Mouse (Mus musculus) embryonic facial prominence, embryonic 13.5 days (tissue): ENCODE results near the gene Eif3a. TPM values are rescaled to one million over a fixed set of nuclear protein-coding genes. Genes with fewer than 3 reads are reported as not detected.

Source experiments
- ATAC-seq: fragments of 200-750 bp; cut with Nextera tagmentation; 2 replicates; pipeline ENCODE4 v1.8.0; 2017; ENCODE audit warnings: low read depth; ENCODE audit not compliant: insufficient number of reproducible peaks, insufficient read depth, low FRiP score, low TSS enrichment
- H3K27ac ChIP-seq: fragments of 300-500 bp; sonication (generic); 2 replicates; pipeline ENCODE4 v1.5.1; 2015; ENCODE audit warnings: moderate library complexity, mild to moderate bottlenecking, inconsistent platforms
- H3K27me3 ChIP-seq: fragments of 300-500 bp; sonication (generic); 2 replicates; pipeline ENCODE4 v1.6.1; 2015; ENCODE audit warnings: mild to moderate bottlenecking, inconsistent platforms
- H3K36me3 ChIP-seq: fragments of 300-500 bp; sonication (generic); 2 replicates; pipeline ENCODE4 v1.6.1; 2015; ENCODE audit warnings: mild to moderate bottlenecking, inconsistent platforms
- H3K4me1 ChIP-seq: fragments of 300-500 bp; sonication (generic); 2 replicates; pipeline ENCODE4 v1.6.1; 2015; ENCODE audit warnings: inconsistent platforms
- H3K4me2 ChIP-seq: fragments of 300-500 bp; sonication (generic); 2 replicates; pipeline ENCODE4 v1.6.1; 2015; ENCODE audit warnings: moderate library complexity, mild to moderate bottlenecking, inconsistent platforms
- H3K4me3 ChIP-seq: fragments of 300-500 bp; sonication (generic); 2 replicates; pipeline ENCODE4 v1.5.1; 2015; ENCODE audit warnings: mild to moderate bottlenecking, inconsistent platforms
- H3K9ac ChIP-seq: fragments of 300-500 bp; sonication (generic); 2 replicates; pipeline ENCODE4 v1.6.1; 2015; ENCODE audit warnings: mild to moderate bottlenecking, inconsistent platforms
- H3K9me3 ChIP-seq: fragments of 300-500 bp; sonication (generic); 2 replicates; pipeline ENCODE4 v1.6.1; 2016; ENCODE audit warnings: inconsistent platforms
- WGBS: fragments of 180-500 bp; shearing (Covaris S2); methylation state at CpG from one replicate; pipeline ENCODE4 v1.1.7; 2015; ENCODE audit warnings: mixed read lengths; 5-methylcytosine and 5-hydroxymethylcytosine counted together
- polyA plus RNA-seq: library from polyadenylated mRNA; unstranded; fragments of >200 nt; fragmentation: Nextera tagmentation; extraction: Ambion mirVana; gene quantifications from 2 replicates; pipeline ENCODE4 v1.2.1, GENCODE M21; 2015

The Eif3a gene
- 145 and 152 TPM in 2 replicates for polyA plus RNA-seq

GRCm38 (mm10) chr19:60790551-60791161 is at the start of gene Eif3a:
TSS of gene Eif3a (minus strand) at chr19:60790658.
- Histone ChIP-seq H3K9ac (peak within 1 kb of the TSS; percentile 100), H3K4me3 (peak within 1 kb of the TSS; percentile 100), H3K4me2 (peak within 1 kb of the TSS; percentile 58), H3K27ac (peak within 1 kb of the TSS; percentile 98), H3K4me1 (peaks cover 17% of the 10 kb centered on the region), H3K9me3 (no peaks in the 10 kb centered on the region), H3K36me3 (no peaks in the 10 kb centered on the region), H3K27me3 (no peaks in the 10 kb centered on the region)
- WGBS: under 1% methylated on average over 57 of the region's 57 CpGs
- ATAC-seq: peak; percentile 92

- Histone ChIP-seq H3K36me3 (peaks cover 72% of the 10 kb centered on the region), H3K27me3 (no peaks in the 10 kb centered on the region)
- WGBS: 71% methylated on average over 1 of the region's 1 CpGs
These were observed 47.3 kb upstream of the Eif3a start for GRCm38 (mm10) chr19:60837747-60838146.

GRCm38 (mm10) chr19:60818677-60819076 is 28.2 kb upstream of the Eif3a start:
- H3K4me3 ChIP-seq: no peak overlapping the region
- H3K27ac ChIP-seq: no peak overlapping the region
- no peaks in the 10 kb centered on the region for H3K9me3 ChIP-seq
- H3K4me2 ChIP-seq: no peak overlapping the region
- no peaks in the 10 kb centered on the region for H3K27me3 ChIP-seq
- no peaks in the 10 kb centered on the region for H3K4me1 ChIP-seq
- no peak overlapping the region for H3K9ac ChIP-seq
- ATAC-seq: no peak
- peaks cover 69% of the 10 kb centered on the region for H3K36me3 ChIP-seq
- WGBS: 86% methylated on average over 6 of the region's 6 CpGs

More at GRCm38 (mm10) chr19:60837747-60838146, 47.3 kb upstream of the Eif3a start:
- Histone ChIP-seq H3K4me2 (no peak overlapping the region), H3K4me3 (no peak overlapping the region), H3K4me1 (no peaks in the 10 kb centered on the region), H3K9me3 (no peaks in the 10 kb centered on the region), H3K27ac (no peak overlapping the region), H3K9ac (no peak overlapping the region)
- ATAC-seq: no peak

GRCm38 (mm10) chr19:60813133-60813532 is 22.7 kb upstream of the Eif3a start:
- Histone ChIP-seq H3K4me3 (no peak overlapping the region), H3K9me3 (no peaks in the 10 kb centered on the region), H3K27ac (no peak overlapping the region), H3K4me2 (no peak overlapping the region), H3K27me3 (no peaks in the 10 kb centered on the region), H3K36me3 (peaks cover 23% of the 10 kb centered on the region), H3K4me1 (peaks cover 9% of the 10 kb centered on the region), H3K9ac (no peak overlapping the region)
- 93% methylated on average over 6 of the region's 6 CpGs for WGBS
- ATAC-seq: no peak

GRCm38 (mm10) chr19:60812036-60812389 is 21.6 kb upstream of the Eif3a start:
- H3K4me1 ChIP-seq: peaks cover 9% of the 10 kb centered on the region
- H3K27me3 ChIP-seq: no peaks in the 10 kb centered on the region
- 20% methylated on average over 10 of the region's 10 CpGs for WGBS
- ATAC-seq: no peak
- peak overlapping the region; percentile 83 for H3K9ac ChIP-seq
- H3K27ac ChIP-seq: no peak overlapping the region
- H3K9me3 ChIP-seq: no peaks in the 10 kb centered on the region
- peak overlapping the region; percentile 67 for H3K4me3 ChIP-seq
- H3K4me2 ChIP-seq: peak overlapping the region; percentile 70
- H3K36me3 ChIP-seq: peaks cover 18% of the 10 kb centered on the region

- no peak within 1 kb of the TSS for H3K27ac ChIP-seq
These were observed 20.9 kb upstream of the Eif3a start, which contains the start of gene Fam45a for GRCm38 (mm10) chr19:60811098-60812035. TSS of gene Fam45a (plus strand) at chr19:60811585.

GRCm38 (mm10) chr19:60809927-60810326 is 19.5 kb upstream of the Eif3a start:
- H3K4me1 ChIP-seq: peaks cover 9% of the 10 kb centered on the region
- H3K27ac ChIP-seq: no peak overlapping the region
- ATAC-seq: no peak
- no peak overlapping the region for H3K9ac ChIP-seq
- H3K27me3 ChIP-seq: no peaks in the 10 kb centered on the region
- H3K9me3 ChIP-seq: no peaks in the 10 kb centered on the region
- peaks cover 3% of the 10 kb centered on the region for H3K36me3 ChIP-seq
- H3K4me3 ChIP-seq: no peak overlapping the region
- 87% methylated on average over 2 of the region's 2 CpGs for WGBS
- no peak overlapping the region for H3K4me2 ChIP-seq

More at GRCm38 (mm10) chr19:60811098-60812035, 20.9 kb upstream of the Eif3a start, which contains the start of gene Fam45a:
- H3K27me3 ChIP-seq: no peaks in the 10 kb centered on the region
- peak within 1 kb of the TSS; percentile 70 for H3K4me2 ChIP-seq
- peak; percentile 99 for ATAC-seq
- H3K9ac ChIP-seq: peak within 1 kb of the TSS; percentile 83
- H3K4me1 ChIP-seq: peaks cover 9% of the 10 kb centered on the region
- peaks cover 12% of the 10 kb centered on the region for H3K36me3 ChIP-seq
- no peaks in the 10 kb centered on the region for H3K9me3 ChIP-seq
- H3K4me3 ChIP-seq: peak within 1 kb of the TSS; percentile 67
- 1% methylated on average over 45 of the region's 45 CpGs for WGBS

- H3K9me3 ChIP-seq: no peaks in the 10 kb centered on the region
- no peak for ATAC-seq
- no peaks in the 10 kb centered on the region for H3K27me3 ChIP-seq
- H3K36me3 ChIP-seq: no peaks in the 10 kb centered on the region
- no peak overlapping the region for H3K4me2 ChIP-seq
- no peaks in the 10 kb centered on the region for H3K4me1 ChIP-seq
- H3K27ac ChIP-seq: no peak overlapping the region
- H3K4me3 ChIP-seq: no peak overlapping the region
- H3K9ac ChIP-seq: no peak overlapping the region
- 67% methylated on average over 2 of the region's 2 CpGs for WGBS
These were observed 14.4 kb upstream of the Eif3a start for GRCm38 (mm10) chr19:60804903-60805302.

GRCm38 (mm10) chr19:60799867-60800569 is 9.6 kb upstream of the Eif3a start:
- Histone ChIP-seq H3K4me2 (no peak overlapping the region), H3K27ac (no peak overlapping the region), H3K27me3 (no peaks in the 10 kb centered on the region), H3K9me3 (no peaks in the 10 kb centered on the region), H3K4me3 (no peak overlapping the region), H3K9ac (no peak overlapping the region), H3K4me1 (no peaks in the 10 kb centered on the region), H3K36me3 (no peaks in the 10 kb centered on the region)
- 75% methylated on average over 7 of the region's 7 CpGs for WGBS
- ATAC-seq: no peak

GRCm38 (mm10) chr19:60797415-60797814 is 7.0 kb upstream of the Eif3a start:
- ATAC-seq: no peak
- H3K4me2 ChIP-seq: no peak overlapping the region
- H3K4me1 ChIP-seq: no peaks in the 10 kb centered on the region
- H3K27me3 ChIP-seq: no peaks in the 10 kb centered on the region
- no peaks in the 10 kb centered on the region for H3K36me3 ChIP-seq
- H3K27ac ChIP-seq: no peak overlapping the region
- WGBS: 94% methylated on average over 2 of the region's 2 CpGs
- no peak overlapping the region for H3K4me3 ChIP-seq
- H3K9me3 ChIP-seq: no peaks in the 10 kb centered on the region
- H3K9ac ChIP-seq: no peak overlapping the region

GRCm38 (mm10) chr19:60795244-60795643 is 4.8 kb upstream of the Eif3a start:
- Histone ChIP-seq H3K9ac (no peak overlapping the region), H3K4me3 (no peak overlapping the region), H3K4me1 (no peaks in the 10 kb centered on the region), H3K36me3 (no peaks in the 10 kb centered on the region), H3K4me2 (no peak overlapping the region), H3K27me3 (no peaks in the 10 kb centered on the region), H3K9me3 (no peaks in the 10 kb centered on the region), H3K27ac (no peak overlapping the region)
- ATAC-seq: no peak
- 73% methylated on average over 2 of the region's 2 CpGs for WGBS
